Mouse (Mus musculus) left cerebral cortex, postnatal 10 days (tissue): Measurements from ENCODE around the gene Cbfa2t3. TPM values are rescaled to one million over a fixed set of nuclear protein-coding genes. Genes with fewer than 3 reads are reported as not detected.

Experiments
- DNase-seq, 2 experiments: peaks; one replicate each; pipeline ENCODE4 v3.0.0; 2021 to 2022; ENCODE audit warnings: low spot score in 2 of 2, mixed read lengths in 1 of 2; ENCODE audit errors: extremely low spot score in 1 of 2
- intact Hi-C: fragments of 180-260 bp; cut with DNase I; formaldehyde crosslinking; loops from one replicate; pipeline ENCODE4 v1.15.1; 2025
- microRNA-seq: library from miRNA; unstranded; fragments of <30 nt; microRNA quantifications from one replicate; pipeline ENCODE4 v1.2.0, GENCODE M21; 2022
- total RNA-seq, 2 experiments: library from RNA; stranded (reverse); gene quantifications; 2 replicates each; pipeline ENCODE4 v1.2.3; 2021

The Cbfa2t3 gene
- total RNA-seq, 2 experiments from 2014 or later, result 17.8 to 18.8 TPM

DNA sequence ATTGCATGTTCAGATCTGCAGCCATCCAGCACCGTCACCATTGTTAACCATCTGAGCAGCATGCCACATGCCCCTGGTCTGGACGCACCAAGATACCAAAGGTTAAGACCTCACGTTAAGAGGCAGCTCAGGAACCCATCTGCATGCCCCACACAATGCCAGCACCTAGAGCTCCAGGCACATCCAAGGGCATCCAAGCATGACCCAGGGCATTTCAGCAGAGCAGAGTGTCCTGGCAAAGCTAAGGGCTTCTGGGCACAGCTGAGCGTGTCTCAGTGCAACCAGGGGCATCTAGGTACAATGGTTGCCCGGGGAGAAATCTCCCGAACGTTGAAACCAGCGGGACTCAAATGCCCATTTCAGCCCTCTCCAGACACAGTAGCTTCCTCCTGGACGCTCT is 98.2 kb downstream of the Cbfa2t3 start:
- DNase-seq, result no peak
- intact Hi-C loops, result no loop called here

DNA sequence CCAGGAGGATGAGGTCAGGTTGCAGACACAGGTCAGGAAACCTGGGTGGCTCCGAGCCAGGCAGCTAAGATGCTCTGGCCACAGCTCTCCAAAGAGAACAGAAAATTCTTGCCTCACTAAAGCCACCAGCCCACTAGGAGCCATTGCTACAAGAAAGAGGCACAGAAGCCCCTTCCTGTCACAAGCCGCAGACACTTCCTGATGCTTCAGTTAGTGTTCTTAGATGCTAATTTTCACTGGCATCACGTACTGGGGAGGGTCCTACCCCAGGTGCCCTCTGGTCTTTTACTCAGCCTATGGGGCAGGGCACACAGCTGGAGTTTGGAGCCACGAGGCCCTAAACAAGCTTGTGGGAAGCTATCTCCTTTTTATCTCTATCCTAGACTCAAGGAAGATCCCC is 102.9 kb downstream of the Cbfa2t3 start:
- intact Hi-C loops, result no loop called here
- DNase-seq, result no peak

DNA sequence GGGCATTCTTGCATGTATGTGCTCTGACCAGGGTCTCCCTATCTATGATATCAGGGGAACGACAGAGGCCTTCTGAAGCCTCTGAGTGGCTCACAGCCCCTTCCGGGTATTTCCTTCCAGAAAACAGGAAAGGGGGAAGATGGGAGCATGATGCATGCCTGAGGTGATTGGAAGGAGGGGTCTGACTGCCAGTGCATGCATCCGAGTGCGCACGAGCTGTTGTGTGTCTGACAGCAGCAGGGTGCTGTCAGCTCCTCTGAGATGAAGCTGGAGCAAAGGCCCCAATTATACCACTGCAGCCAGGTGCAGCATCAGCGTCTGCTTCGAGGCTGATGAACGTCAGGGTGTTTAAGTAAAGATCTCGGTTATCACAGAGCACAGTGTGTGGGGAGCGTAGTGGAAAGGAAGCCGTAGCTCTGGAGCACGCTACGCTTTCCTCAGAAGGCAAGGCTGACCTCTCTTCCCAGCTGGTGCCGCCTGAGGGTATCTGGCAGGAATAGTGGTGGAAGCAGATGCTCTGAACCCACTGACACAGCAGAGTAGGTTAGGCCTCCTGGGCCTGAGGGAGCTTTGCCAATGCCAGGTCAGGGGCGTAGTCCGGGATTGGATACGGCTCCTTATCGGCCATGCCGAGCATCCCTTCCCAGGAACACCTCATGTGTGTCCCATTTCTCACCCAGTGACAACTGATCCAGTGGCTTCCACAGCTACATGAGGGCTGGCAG is 105.0 kb downstream of the Cbfa2t3 start:
- DNase-seq, result no peak
- intact Hi-C loops, result no loop called here

- intact Hi-C loops, result no loop called here
- no peak for DNase-seq
Measured at GRCm38 (mm10) chr8:122593240-122593639, 105.7 kb downstream of the Cbfa2t3 start.

DNA sequence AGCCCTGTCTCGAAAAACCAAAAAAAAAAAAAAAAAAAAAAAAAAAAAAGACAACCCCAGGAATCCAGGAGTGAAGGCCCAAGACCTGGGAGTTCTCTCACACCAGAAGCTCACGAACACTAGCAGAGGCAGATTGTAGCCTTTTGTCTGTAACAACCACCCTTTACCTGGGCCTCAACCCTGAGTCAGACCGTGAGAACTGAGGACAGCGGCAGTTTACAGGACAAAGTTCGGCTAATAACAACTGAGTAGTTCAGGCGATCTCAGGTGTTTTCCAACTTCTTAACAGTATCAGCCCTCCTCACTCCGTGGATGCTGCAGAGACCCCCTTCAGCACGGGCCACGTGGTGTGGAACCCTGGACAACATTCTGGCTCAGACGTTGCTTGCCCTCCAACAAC is 112.2 kb downstream of the Cbfa2t3 start:
- intact Hi-C loops, result no loop called here
- DNase-seq, result no peak

DNA sequence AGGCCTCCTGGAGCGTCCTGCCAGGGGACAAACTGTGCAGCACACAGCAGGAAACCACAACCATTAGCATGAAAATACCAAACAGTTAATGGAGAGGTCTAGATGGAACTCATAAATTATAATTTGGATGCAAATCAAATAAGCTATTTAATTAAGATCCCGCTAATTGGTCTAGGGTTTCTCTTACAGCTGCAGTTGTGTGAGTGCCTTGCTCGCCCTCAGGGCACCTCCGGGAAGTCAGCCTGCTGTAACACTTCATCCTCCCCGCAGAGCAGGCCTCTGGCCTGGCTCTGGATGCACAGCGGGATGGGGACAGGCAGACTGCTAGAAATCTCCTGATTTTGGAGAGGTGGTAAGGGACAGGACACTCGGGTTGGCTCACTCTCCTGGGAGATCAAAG is 112.7 kb downstream of the Cbfa2t3 start:
- no peak for DNase-seq
- intact Hi-C loops, result no loop called here

DNA sequence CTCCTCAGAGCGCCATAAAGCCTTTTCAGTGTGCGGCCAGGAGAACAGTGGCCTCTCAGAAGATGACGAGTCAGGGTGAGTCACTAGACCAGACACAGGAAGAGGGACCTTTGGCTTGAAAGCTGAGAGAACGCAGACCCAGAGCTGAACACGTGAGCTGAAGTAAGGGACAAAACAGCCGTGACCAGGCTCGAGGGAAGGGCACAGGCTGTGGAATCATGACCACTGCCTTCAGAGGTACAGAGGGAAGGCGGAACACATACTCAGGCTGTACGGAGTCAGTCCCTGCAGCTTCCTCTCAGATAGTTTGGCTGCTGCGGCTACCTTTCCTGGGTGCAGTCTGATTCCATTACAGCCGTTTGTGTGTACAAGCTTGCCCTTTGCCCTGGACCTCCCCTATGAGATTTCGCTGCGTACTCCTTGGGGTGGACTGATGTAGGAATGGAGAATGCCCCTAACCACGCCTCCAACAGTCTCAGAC is 113.5 kb downstream of the Cbfa2t3 start:
- intact Hi-C loops, result no loop called here
- no peak for DNase-seq

DNA sequence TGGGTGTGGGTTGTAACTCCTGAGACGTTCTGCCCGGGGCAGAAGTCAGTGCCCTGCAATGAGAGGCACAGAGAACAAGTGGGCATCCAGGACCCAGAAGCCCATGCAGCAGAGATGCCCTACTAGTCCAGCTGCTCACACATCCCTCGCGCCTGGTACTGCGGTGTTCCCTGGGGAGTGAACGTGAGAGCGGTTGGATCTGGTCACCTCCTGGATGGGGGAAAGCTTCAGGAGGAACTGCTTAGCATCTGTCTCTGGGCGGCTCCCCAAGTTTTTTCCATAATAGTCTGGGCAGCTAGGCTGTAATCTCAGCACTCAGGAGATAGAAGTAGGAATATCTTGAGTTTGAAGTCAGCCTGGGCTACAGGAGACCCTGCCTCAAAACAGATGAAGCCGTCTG is 113.9 kb downstream of the Cbfa2t3 start:
- no peak for DNase-seq
- intact Hi-C loops, result no loop called here

GRCm38 (mm10) chr8:122580926-122581325 is 118.0 kb downstream of the Cbfa2t3 start:
- intact Hi-C loops, result no loop called here
- DNase-seq, result no peak

GRCm38 (mm10) chr8:122579196-122579595 is 119.7 kb downstream of the Cbfa2t3 start:
- intact Hi-C loops, result no loop called here
- DNase-seq, result no peak

DNA sequence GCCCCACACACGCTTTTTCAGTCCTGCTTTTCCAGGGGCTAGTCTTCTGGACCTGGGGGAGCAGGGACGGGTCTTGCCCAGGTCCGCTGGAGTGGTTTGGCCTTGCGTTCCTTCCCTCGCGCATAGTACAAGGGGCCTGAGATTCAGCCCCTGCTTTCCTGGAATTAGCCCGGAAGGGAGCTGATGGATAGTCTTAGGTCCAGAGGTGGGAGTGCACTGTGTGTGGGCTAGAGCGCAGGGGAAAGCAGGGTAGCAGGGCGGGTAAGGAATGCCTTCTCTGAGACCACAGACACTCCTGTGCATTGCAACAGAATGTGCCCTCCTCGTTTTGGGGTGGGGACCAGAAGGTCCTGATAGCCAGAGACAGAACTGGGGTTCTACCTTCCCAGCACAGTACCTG is 121.8 kb downstream of the Cbfa2t3 start:
- intact Hi-C loops, result no loop called here
- no peak for DNase-seq

GRCm38 (mm10) chr8:122576648-122577022 is 122.3 kb downstream of the Cbfa2t3 start, which contains the start of gene Aprt:
Aprt (minus strand) TSS chr8:122576909.
- intact Hi-C loops, result no loop called here

DNA sequence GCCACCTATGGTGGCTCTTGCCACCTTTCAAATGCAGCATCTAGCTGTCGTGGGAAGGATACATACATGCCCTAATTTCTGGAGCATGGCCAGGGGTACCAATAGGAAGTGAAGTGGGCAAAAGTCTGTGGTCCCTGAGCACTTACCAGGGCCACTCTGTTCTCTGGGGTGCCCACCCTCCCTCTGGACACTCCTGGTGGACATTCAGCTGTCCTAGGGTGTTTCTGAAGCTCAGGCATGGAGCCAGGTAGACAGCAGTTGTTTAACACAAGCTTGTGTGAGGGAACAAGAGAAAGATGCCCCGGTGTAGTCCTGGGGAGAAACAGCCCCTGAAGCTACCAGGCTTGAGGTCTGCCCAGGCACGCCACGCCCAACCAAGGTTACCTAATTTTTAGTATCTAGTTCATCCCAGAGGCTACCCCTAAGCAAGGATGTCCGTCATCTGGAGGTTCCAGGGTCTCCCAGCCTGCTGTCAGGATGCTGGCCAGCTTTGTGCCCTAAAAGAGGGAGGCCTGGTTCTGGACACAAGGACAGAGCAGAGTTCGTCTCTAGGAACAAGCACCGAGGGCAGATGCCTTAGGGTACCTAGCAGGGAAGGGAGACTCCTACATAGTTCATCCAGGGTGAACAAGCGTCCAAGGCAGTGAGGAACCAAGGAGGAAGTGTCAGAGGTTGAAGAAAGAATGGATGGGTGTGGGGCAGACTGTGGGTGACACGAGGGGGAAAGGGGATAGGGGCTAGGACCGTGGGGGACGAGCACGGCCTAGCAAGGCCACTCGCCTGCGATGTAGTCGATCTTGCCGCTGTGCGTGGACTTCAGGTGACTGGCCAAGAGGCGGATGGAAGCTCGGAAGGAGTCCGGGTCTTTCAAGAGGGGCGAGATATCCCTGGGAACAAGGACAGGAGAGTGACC is 122.9 kb downstream of the Cbfa2t3 start:
- no peak for DNase-seq
- intact Hi-C loops, result no loop called here

More at GRCm38 (mm10) chr8:122576648-122577022, 122.3 kb downstream of the Cbfa2t3 start, which contains the start of gene Aprt:
- peak; percentile 88 to 95 for DNase-seq

- no peak for DNase-seq
- intact Hi-C loops, result no loop called here
Measured at GRCm38 (mm10) chr8:122575286-122575685, 123.6 kb downstream of the Cbfa2t3 start.

Small RNA genes within 50 kb of the gene (microRNA-seq; reads per million reads assigned to microRNA genes)
- gene Mir6396, result not detected

Other genes starting within 250 kb of the Cbfa2t3 start
- gene Snai3, start 238.4 kb downstream of the Cbfa2t3 start, total RNA-seq, result not detected
- gene Rnf166, start 223.0 kb downstream of the Cbfa2t3 start, total RNA-seq, result 10 to 100 TPM; 14.2 to 16.3 TPM
- gene Ctu2, start 223.0 kb downstream of the Cbfa2t3 start, total RNA-seq, result 10 to 100 TPM; 35.5 to 38.0 TPM
- gene Piezo1, start 147.8 kb downstream of the Cbfa2t3 start, total RNA-seq, result 10 to 100 TPM; 15.0 to 17.9 TPM
- 1 to 10 TPM; 3.9 to 4.2 TPM for gene Cdt1, start 131.1 kb downstream of the Cbfa2t3 start, total RNA-seq
- gene Aprt, start 122.2 kb downstream of the Cbfa2t3 start, total RNA-seq, result 10 to 100 TPM; 80.3 to 89.9 TPM
- gene Galns, start 87.6 kb downstream of the Cbfa2t3 start, total RNA-seq, result 10 to 100 TPM; 12.5 to 14.6 TPM
- gene Trappc2l, start 87.5 kb downstream of the Cbfa2t3 start, total RNA-seq, result 10 to 100 TPM; 81.8 to 83.6 TPM
- gene Pabpn1l, start 76.4 kb downstream of the Cbfa2t3 start, total RNA-seq, result not detected
- 10 to 100 TPM; 17.8 to 18.1 TPM for gene Acsf3, start 76.4 kb upstream of the Cbfa2t3 start, total RNA-seq
- 1 to 10 TPM; 2.4 to 2.9 TPM for gene Cdh15, start 148.9 kb upstream of the Cbfa2t3 start, total RNA-seq